Mouse (Mus musculus) heart, embryonic 13.5 days (tissue): ENCODE measurements around the gene Tshb. TPM values are rescaled to one million over a fixed set of nuclear protein-coding genes. Genes with fewer than 3 reads are reported as not detected.

ENCODE experiments used
- polyA plus RNA-seq: library from polyadenylated mRNA; unstranded; fragments of >200 nt; fragmentation: Nextera tagmentation; extraction: Ambion mirVana; gene quantifications from 2 replicates; pipeline ENCODE4 v1.2.1, GENCODE M21; 2015

Gene Tshb
- polyA plus RNA-seq, 1 experiment from 2014 or later = 0.12 TPM

Other genes with a start within 250 kb of the Tshb start
- gene Tspan2, start 48.2 kb downstream of the Tshb start, polyA plus RNA-seq = 24.8 and 25.0 TPM in 2 replicates
- gene Sycp1, start 153.4 kb upstream of the Tshb start, polyA plus RNA-seq = not detected in 2 replicates
- 0.17 and 0.36 TPM in 2 replicates for gene Nr1h5, start 181.4 kb upstream of the Tshb start, polyA plus RNA-seq
- 64.5 and 70.0 TPM in 2 replicates for gene Sike1, start 213.0 kb upstream of the Tshb start, polyA plus RNA-seq
- gene Csde1, start 237.7 kb upstream of the Tshb start, polyA plus RNA-seq = 249 and 271 TPM in 2 replicates